Mouse (Mus musculus) hindbrain, embryonic 11.5 days (tissue): ENCODE measurements around the gene March4. TPM values are rescaled to one million over a fixed set of nuclear protein-coding genes. Genes with fewer than 3 reads are reported as not detected.

ENCODE experiments used
- ATAC-seq: fragments of 200-750 bp; cut with Nextera tagmentation; 2 replicates; pipeline ENCODE4 v1.8.0; 2017; ENCODE audit warnings: mild to moderate bottlenecking, moderate TSS enrichment, moderate library complexity; ENCODE audit not compliant: low FRiP score
- DNase-seq: peaks from one replicate; pipeline ENCODE4 v3.0.0-alpha.2; 2015; ENCODE audit warnings: low spot score
- H3K27ac ChIP-seq: fragments of 300-500 bp; sonication (generic); 2 replicates; pipeline ENCODE4 v1.5.1; 2014; ENCODE audit warnings: mild to moderate bottlenecking, low read depth, low read length
- H3K27me3 ChIP-seq: fragments of 300-500 bp; sonication (generic); 2 replicates; pipeline ENCODE4 v1.6.1; 2014; ENCODE audit warnings: mild to moderate bottlenecking, low read length, moderate library complexity, mixed read lengths; ENCODE audit not compliant: control insufficient read depth, insufficient read depth
- H3K36me3 ChIP-seq: fragments of 300-500 bp; sonication (generic); 2 replicates; pipeline ENCODE4 v1.6.1; 2014; ENCODE audit warnings: mild to moderate bottlenecking, low read length, moderate library complexity, mixed read lengths; ENCODE audit not compliant: control insufficient read depth, insufficient read depth
- H3K4me1 ChIP-seq: fragments of 300-500 bp; sonication (generic); replicated peaks from 2 replicates; pipeline ENCODE4 v1.6.1; 2014; ENCODE audit warnings: low read length, mixed read lengths; ENCODE audit not compliant: control insufficient read depth, insufficient read depth
- H3K4me2 ChIP-seq: fragments of 300-500 bp; sonication (generic); replicated peaks from 2 replicates; pipeline ENCODE4 v1.6.1; 2014; ENCODE audit warnings: mild to moderate bottlenecking, low read depth, low read length
- H3K4me3 ChIP-seq: fragments of 300-500 bp; sonication (generic); 2 replicates; pipeline ENCODE4 v1.5.1; 2014; ENCODE audit warnings: low read depth, low read length
- H3K9ac ChIP-seq: fragments of 300-500 bp; sonication (generic); 2 replicates; pipeline ENCODE4 v1.6.1; 2014; ENCODE audit warnings: low read depth, low read length
- H3K9me3 ChIP-seq: fragments of 300-500 bp; sonication (generic); 2 replicates; pipeline ENCODE4 v1.6.1; 2016; ENCODE audit warnings: low read length; ENCODE audit not compliant: control insufficient read depth
- WGBS: fragments of 180-500 bp; shearing (Covaris S2); extraction: QIAGEN DNeasy Blood & Tissue Kit; methylation state at CpG from one replicate; pipeline ENCODE4 v1.1.7; 2014; 5-methylcytosine and 5-hydroxymethylcytosine counted together
- polyA plus RNA-seq: library from polyadenylated mRNA; unstranded; fragments of >200 nt; fragmentation: Nextera tagmentation; extraction: Ambion mirVana; gene quantifications from 2 replicates; pipeline ENCODE4 v1.2.1, GENCODE M21; 2014

The March4 gene
- polyA plus RNA-seq, 1 experiment from 2014 or later, result 1.5 TPM

- 83% methylated on average over 3 of the region's 3 CpGs for WGBS
- Histone ChIP-seq H3K36me3 (no peaks in the 10 kb centered on the region), H3K27ac (no peak overlapping the region), H3K27me3 (no peaks in the 10 kb centered on the region), H3K9me3 (no peaks in the 10 kb centered on the region), H3K4me1 (no peaks in the 10 kb centered on the region), H3K9ac (no peak overlapping the region), H3K4me3 (no peak overlapping the region), H3K4me2 (no peak overlapping the region)
- DNase-seq, result no peak
- no peak for ATAC-seq
These were observed 87.0 kb downstream of the March4 start for GRCm38 (mm10) chr1:72449752-72450151.

- Histone ChIP-seq H3K4me3 (no peak overlapping the region), H3K9ac (no peak overlapping the region), H3K27ac (no peak overlapping the region), H3K9me3 (no peaks in the 10 kb centered on the region), H3K36me3 (no peaks in the 10 kb centered on the region), H3K4me1 (no peaks in the 10 kb centered on the region), H3K4me2 (no peak overlapping the region), H3K27me3 (no peaks in the 10 kb centered on the region)
- WGBS, result 84% methylated on average over 2 of the region's 2 CpGs
- ATAC-seq, result no peak
- DNase-seq, result no peak
These were observed 94.0 kb downstream of the March4 start for GRCm38 (mm10) chr1:72442747-72443146.

- H3K9me3 ChIP-seq, result no peaks in the 10 kb centered on the region
- no peaks in the 10 kb centered on the region for H3K36me3 ChIP-seq
- DNase-seq, result no peak
- ATAC-seq, result no peak
- no peaks in the 10 kb centered on the region for H3K27me3 ChIP-seq
- no peak overlapping the region for H3K9ac ChIP-seq
- 72% methylated on average over 8 of the region's 8 CpGs for WGBS
- no peak overlapping the region for H3K4me2 ChIP-seq
- H3K27ac ChIP-seq, result no peak overlapping the region
- no peaks in the 10 kb centered on the region for H3K4me1 ChIP-seq
- no peak overlapping the region for H3K4me3 ChIP-seq
These were observed 97.6 kb downstream of the March4 start for GRCm38 (mm10) chr1:72439146-72439545.

GRCm38 (mm10) chr1:72436967-72437366 is 99.8 kb downstream of the March4 start:
- Histone ChIP-seq H3K9me3 (no peaks in the 10 kb centered on the region), H3K4me1 (no peaks in the 10 kb centered on the region), H3K9ac (no peak overlapping the region), H3K4me2 (no peak overlapping the region), H3K36me3 (no peaks in the 10 kb centered on the region), H3K4me3 (no peak overlapping the region), H3K27ac (no peak overlapping the region), H3K27me3 (no peaks in the 10 kb centered on the region)
- ATAC-seq, result no peak
- 78% methylated on average over 5 of the region's 5 CpGs for WGBS
- no peak for DNase-seq

GRCm38 (mm10) chr1:72434510-72434909 is 102.2 kb downstream of the March4 start:
- Histone ChIP-seq H3K9me3 (no peaks in the 10 kb centered on the region), H3K9ac (no peak overlapping the region), H3K36me3 (no peaks in the 10 kb centered on the region), H3K4me1 (no peaks in the 10 kb centered on the region), H3K4me3 (no peak overlapping the region), H3K27me3 (no peaks in the 10 kb centered on the region), H3K4me2 (no peak overlapping the region), H3K27ac (no peak overlapping the region)
- ATAC-seq, result no peak
- WGBS, result 55% methylated on average over 3 of the region's 3 CpGs
- no peak for DNase-seq

- no peak for DNase-seq
- no peak overlapping the region for H3K4me3 ChIP-seq
- H3K27ac ChIP-seq, result no peak overlapping the region
- H3K27me3 ChIP-seq, result no peaks in the 10 kb centered on the region
- H3K36me3 ChIP-seq, result no peaks in the 10 kb centered on the region
- H3K9me3 ChIP-seq, result no peaks in the 10 kb centered on the region
- H3K4me2 ChIP-seq, result no peak overlapping the region
- no peak overlapping the region for H3K9ac ChIP-seq
- no peak for ATAC-seq
- H3K4me1 ChIP-seq, result no peaks in the 10 kb centered on the region
- 92% methylated on average over 1 of the region's 1 CpGs for WGBS
These were observed 104.2 kb downstream of the March4 start for GRCm38 (mm10) chr1:72432579-72432978.

- no peak overlapping the region for H3K4me2 ChIP-seq
- ATAC-seq (no peak), DNase-seq (no peak)
- no peak overlapping the region for H3K27ac ChIP-seq
- no peaks in the 10 kb centered on the region for H3K4me1 ChIP-seq
- 93% methylated on average over 7 of the region's 7 CpGs for WGBS
- no peaks in the 10 kb centered on the region for H3K36me3 ChIP-seq
- no peaks in the 10 kb centered on the region for H3K9me3 ChIP-seq
- no peak overlapping the region for H3K4me3 ChIP-seq
- no peaks in the 10 kb centered on the region for H3K27me3 ChIP-seq
- H3K9ac ChIP-seq, result no peak overlapping the region
These were observed 107.5 kb downstream of the March4 start for GRCm38 (mm10) chr1:72429107-72429807.

GRCm38 (mm10) chr1:72428526-72428925 is 108.2 kb downstream of the March4 start:
- no peaks in the 10 kb centered on the region for H3K36me3 ChIP-seq
- no peak overlapping the region for H3K4me2 ChIP-seq
- no peaks in the 10 kb centered on the region for H3K4me1 ChIP-seq
- no peak overlapping the region for H3K27ac ChIP-seq
- H3K27me3 ChIP-seq, result no peaks in the 10 kb centered on the region
- no peak for ATAC-seq
- no peaks in the 10 kb centered on the region for H3K9me3 ChIP-seq
- H3K4me3 ChIP-seq, result no peak overlapping the region
- no peak overlapping the region for H3K9ac ChIP-seq
- no peak for DNase-seq
- 90% methylated on average over 8 of the region's 8 CpGs for WGBS

GRCm38 (mm10) chr1:72426456-72426855 is 110.3 kb downstream of the March4 start:
- no peak overlapping the region for H3K4me2 ChIP-seq

More at GRCm38 (mm10) chr1:72426456-72426855, 110.3 kb downstream of the March4 start:
- Histone ChIP-seq H3K4me1 (no peaks in the 10 kb centered on the region), H3K27ac (no peak overlapping the region), H3K9ac (no peak overlapping the region), H3K27me3 (no peaks in the 10 kb centered on the region), H3K9me3 (no peaks in the 10 kb centered on the region), H3K4me3 (no peak overlapping the region), H3K36me3 (no peaks in the 10 kb centered on the region)
- no peak for DNase-seq
- no peak for ATAC-seq
- WGBS, result 86% methylated on average over 4 of the region's 4 CpGs
